Mouse (Mus musculus): ENCODE data around the gene Gapdhs.

GRCm38 (mm10) chr7:30728214-30728613 lies 15.3 kb downstream of the Gapdhs start:
- no peak for TF ChIP-seq CTCF (IDR thresholded peaks at IDR 0.05; ENCODE audit: low read depth, low read length)
- TF ChIP-seq POLR2AphosphoS5 (IDR thresholded peaks at IDR 0.05; ENCODE audit: insufficient replicate concordance, low read depth, low read length) = no peak
- TF ChIP-seq TAL1 (conservative IDR thresholded peaks at IDR 0.05; ENCODE audit: low read depth, low read length) = no peak
- no peak for TF ChIP-seq GATA2 (IDR thresholded peaks at IDR 0.05; ENCODE audit: borderline replicate concordance, low read depth, low read length)
- no peak for TF ChIP-seq GATA1 (IDR thresholded peaks at IDR 0.05; ENCODE audit: borderline replicate concordance, low read length)

Data from G1E (cell line).